In the genomic region with DNA sequence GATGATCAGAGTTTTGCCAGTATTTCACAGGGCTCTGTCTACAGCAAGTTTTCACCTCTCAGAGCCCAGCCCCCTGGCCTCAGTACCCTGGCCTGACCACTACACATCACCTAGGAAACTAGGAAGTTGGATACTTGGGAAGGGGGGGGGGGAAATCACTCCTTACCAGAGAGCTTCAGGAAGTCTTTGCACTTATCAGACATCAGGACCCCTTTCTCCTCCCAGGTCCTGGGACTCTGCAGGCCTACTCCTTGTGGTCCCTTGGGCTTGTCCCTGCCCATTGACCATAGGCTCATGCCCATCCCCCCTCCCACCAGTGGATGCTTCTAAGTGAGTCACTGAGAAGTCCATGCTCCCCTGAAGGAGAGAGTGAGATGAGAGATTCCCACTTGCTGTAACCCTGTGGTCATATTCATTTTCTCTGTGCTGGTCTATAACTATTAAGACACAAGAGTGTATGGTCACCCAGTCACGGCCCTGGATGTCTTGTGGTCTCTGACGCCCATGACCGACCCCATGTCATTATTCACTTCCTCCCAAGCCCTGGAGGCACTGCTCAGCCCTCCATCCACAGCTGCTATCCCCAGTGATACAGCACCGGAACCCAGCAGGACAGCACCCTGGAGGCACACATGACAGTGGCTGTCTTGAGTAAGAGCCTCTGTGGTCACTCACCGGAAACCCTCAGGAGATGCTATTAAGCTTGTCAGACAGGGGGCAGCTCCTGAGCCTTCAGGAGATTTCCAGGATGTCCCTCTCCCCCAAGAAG, we compare ENCODE assay signal across 10 mouse cellular contexts.
DNase-seq lines count a peak whose midpoint lies in the region; ATAC-seq and TF ChIP-seq lines count a peak whose summit lies in the region.
"Had no signal": no experiment of that assay in that cellular context is flagged by ENCODE, and none has a peak within 500 bp of the region (broad histone marks: within the 10 kb centered on the region; RNA-seq: fewer than 3 reads in every experiment).

No protein-coding gene starts in this region.

- no peak overlapping the region for H3K4me3 ChIP-seq in layer of hippocampus, adult 2 months
- no peak overlapping the region for H3K4me3 ChIP-seq in embryonic facial prominence, embryonic 14.5 days (ENCODE audit: low read depth, low read length)
- no peak overlapping the region for H3K4me3 ChIP-seq in limb, embryonic 10.5 days
- H3K4me3 ChIP-seq in neural tube, embryonic 12.5 days: no peak overlapping the region

- peaks cover 18% of the 10 kb centered on the region for H3K4me1 ChIP-seq in embryonic facial prominence, embryonic 14.5 days (ENCODE audit: control insufficient read depth, insufficient read depth, low read length)
- H3K4me1 ChIP-seq in limb, embryonic 10.5 days: peaks cover 41% of the 10 kb centered on the region
- peaks cover 12% of the 10 kb centered on the region for H3K4me1 ChIP-seq in neural tube, embryonic 12.5 days

- H3K27me3 ChIP-seq in embryonic facial prominence, embryonic 14.5 days (replicated peaks; ENCODE audit: control insufficient read depth, insufficient read depth, low read length): no peaks in the 10 kb centered on the region
- H3K27me3 ChIP-seq in limb, embryonic 10.5 days (ENCODE audit: low read depth, poor library complexity, severe bottlenecking): no peaks in the 10 kb centered on the region
- no peaks in the 10 kb centered on the region for H3K27me3 ChIP-seq in neural tube, embryonic 12.5 days (replicated peaks)

- TF ChIP-seq CTCF in layer of hippocampus, adult 2 months (conservative IDR thresholded peaks at IDR 0.05): no peak

- peak overlapping the region; percentile 34; the same call in 1 of the 2 replicates for H3K4me2 ChIP-seq in embryonic facial prominence, embryonic 14.5 days (ENCODE audit: low read depth, low read length)
- H3K4me2 ChIP-seq in neural tube, embryonic 12.5 days (replicated peaks): peak overlapping the region; percentile 27; the same call in 1 of the 2 replicates

- H3K9ac ChIP-seq in embryonic facial prominence, embryonic 14.5 days (ENCODE audit: low read depth, low read length): no peak overlapping the region
- H3K9ac ChIP-seq in neural tube, embryonic 12.5 days: no peak overlapping the region

- ATAC-seq in embryonic facial prominence, embryonic 14.5 days (ENCODE audit: low read depth): 0 out of 2 replicates have a peak, but pooled peaks have one; percentile 14
- no peak for ATAC-seq in neural tube, embryonic 12.5 days (ENCODE audit: low FRiP score, low read depth)

- no peaks in the 10 kb centered on the region for H3K36me3 ChIP-seq in embryonic facial prominence, embryonic 14.5 days (ENCODE audit: control insufficient read depth, insufficient read depth, low read length)
- no peaks in the 10 kb centered on the region for H3K36me3 ChIP-seq in limb, embryonic 10.5 days
- H3K36me3 ChIP-seq in neural tube, embryonic 12.5 days: no peaks in the 10 kb centered on the region

- 68% methylated on average over 5 of the region's 5 CpGs for WGBS in embryonic facial prominence, embryonic 14.5 days
- WGBS in limb, embryonic 10.5 days: 78% methylated on average over 5 of the region's 5 CpGs
- 68% methylated on average over 5 of the region's 5 CpGs for WGBS in neural tube, embryonic 12.5 days

- H3K9me3 ChIP-seq in embryonic facial prominence, embryonic 14.5 days (ENCODE audit: control insufficient read depth, low read length): no peaks in the 10 kb centered on the region
- no peaks in the 10 kb centered on the region for H3K9me3 ChIP-seq in limb, embryonic 10.5 days (replicated peaks)
- H3K9me3 ChIP-seq in neural tube, embryonic 12.5 days: no peaks in the 10 kb centered on the region

- DNase-seq in layer of hippocampus, adult 2 months (ENCODE audit: low spot score in 2 of 2): no peak
- DNase-seq in layer of hippocampus, adult 9-10 months (ENCODE audit: low spot score): no peak
- no peak for DNase-seq in embryonic facial prominence, embryonic 14.5 days (ENCODE audit: low spot score)
- DNase-seq in limb, embryonic 10.5 days (ENCODE audit: low spot score): no peak
- DNase-seq in urinary bladder, adult 18-20 months (ENCODE audit: low spot score in 2 of 2): no peak
- DNase-seq in kidney, adult 11 months: no peak
- DNase-seq in kidney, adult 18-20 months: no peak
- DNase-seq: adrenal gland, postnatal 10 days; heart, postnatal 4 days had no signal

- peak overlapping the region; percentile 82 for H3K27ac ChIP-seq in layer of hippocampus, adult 2 months
- peak overlapping the region; percentile 80 for H3K27ac ChIP-seq in embryonic facial prominence, embryonic 14.5 days (replicated peaks; ENCODE audit: low read depth, low read length)
- H3K27ac ChIP-seq in limb, embryonic 10.5 days: peak overlapping the region; percentile 81
- 0 out of 2 replicates have a peak overlapping the region, but pooled peaks have one; percentile 9 for H3K27ac ChIP-seq in neural tube, embryonic 12.5 days

Comparison
In these comparisons a context has a peak if more than half of its experiments do, and no peak if none do; other contexts are left out.
1. H3K27ac ChIP-seq: peak in every context shown above with its lines; median percentile 82 in layer of hippocampus, adult 2 months; 81 in limb, embryonic 10.5 days; 80 in embryonic facial prominence, embryonic 14.5 days; 9 in neural tube, embryonic 12.5 days.